9 mouse cellular contexts compared by ENCODE assay signal in the genomic region with DNA sequence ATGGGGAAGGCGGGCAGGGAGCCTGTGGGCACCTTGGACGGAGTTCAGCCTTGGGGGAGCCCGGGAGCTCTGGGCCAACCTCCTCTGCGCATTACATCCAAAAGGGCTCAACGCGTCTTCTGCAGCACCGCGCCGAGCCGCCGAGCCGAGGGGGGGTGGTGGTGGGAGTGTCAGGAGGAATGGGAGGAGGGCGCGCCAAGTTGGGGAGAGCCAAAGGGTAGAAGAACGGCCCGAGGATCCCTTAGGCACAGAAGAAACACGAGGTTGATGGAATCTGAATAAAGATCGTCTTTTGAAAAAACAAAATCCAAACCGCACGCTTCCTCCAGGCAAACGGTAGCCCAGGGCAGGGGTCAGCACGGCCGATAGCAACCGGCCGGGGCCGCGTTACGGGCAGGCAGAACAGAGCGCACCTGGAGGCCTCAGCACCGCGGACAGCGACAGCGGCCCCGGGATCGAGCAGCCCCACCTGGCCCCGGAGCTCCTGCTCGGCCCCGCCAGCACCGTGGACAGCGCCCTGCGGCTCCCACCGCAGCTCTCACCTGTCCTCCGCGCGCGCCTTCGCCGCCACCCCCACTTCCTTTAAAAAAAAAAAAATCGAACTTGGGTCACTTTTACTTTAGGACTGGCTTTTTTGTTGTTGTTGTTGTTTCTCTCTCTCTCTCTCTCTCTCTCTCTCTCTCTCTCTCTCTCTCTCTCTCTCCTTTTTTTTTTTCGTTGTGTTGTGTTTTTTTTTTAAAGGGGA. TPM values are rescaled to one million over a fixed set of nuclear protein-coding genes. Genes with fewer than 3 reads are reported as not detected.
DNase-seq lines count a peak whose midpoint lies in the region; ATAC-seq lines count a peak whose summit lies in the region.
"Had no signal": no experiment of that assay in that cellular context is flagged by ENCODE, and none has a peak within 500 bp of the region (broad histone marks: within the 10 kb centered on the region; RNA-seq: fewer than 3 reads in every experiment).

No protein-coding gene starts in this region.

- H3K9ac ChIP-seq in limb, embryonic 11.5 days (ENCODE audit: low read length) = no peak overlapping the region
- H3K9ac ChIP-seq in midbrain, embryonic 14.5 days (replicated peaks; ENCODE audit: low read length) = peak overlapping the region; percentile 59

- H3K36me3 ChIP-seq in limb, embryonic 11.5 days (ENCODE audit: control insufficient read depth, insufficient read depth, low read length) = no peaks in the 10 kb centered on the region
- H3K36me3 ChIP-seq in midbrain, embryonic 14.5 days (ENCODE audit: control insufficient read depth, insufficient read depth, low read length) = no peaks in the 10 kb centered on the region

- H3K27me3 ChIP-seq in limb, embryonic 11.5 days (ENCODE audit: control insufficient read depth, insufficient read depth, low read length) = peaks cover 93% of the 10 kb centered on the region
- peaks cover 72% of the 10 kb centered on the region for H3K27me3 ChIP-seq in midbrain, embryonic 14.5 days (ENCODE audit: control insufficient read depth, insufficient read depth, low read length)

- DNase-seq in adrenal gland, adult (ENCODE audit: inconsistent age in 2 of 2, low spot score in 1 of 2) = peak; percentile 68 to 83
- DNase-seq in adrenal gland, postnatal 4 days (ENCODE audit: low spot score in 2 of 2) = no peak
- peak; percentile 72 to 73 for DNase-seq in cerebellum, postnatal 25 days
- peak; percentile 76 for DNase-seq in heart, postnatal 4 days
- DNase-seq in limb, embryonic 11.5 days (ENCODE audit: low spot score) = peak; percentile 93
- peak; percentile 62 for DNase-seq in midbrain, embryonic 14.5 days
- peak; percentile 86 for DNase-seq in testis, postnatal 10 days (ENCODE audit: low spot score)
- DNase-seq in right cerebral cortex, adult 2 months (ENCODE audit: low spot score in 2 of 2) = no peak

- peaks cover 3% of the 10 kb centered on the region; the same call in 1 of the 2 replicates for H3K4me1 ChIP-seq in limb, embryonic 11.5 days (ENCODE audit: control insufficient read depth, insufficient read depth, low read length)
- peaks cover 9% of the 10 kb centered on the region; the same call in 1 of the 2 replicates for H3K4me1 ChIP-seq in midbrain, embryonic 14.5 days (ENCODE audit: control insufficient read depth, insufficient read depth, low read length)

- no peak overlapping the region for H3K4me3 ChIP-seq in limb, embryonic 11.5 days (ENCODE audit: low read depth, low read length)
- H3K4me3 ChIP-seq in midbrain, embryonic 14.5 days (replicated peaks; ENCODE audit: low read depth, low read length) = peak overlapping the region; percentile 43

- H3K4me2 ChIP-seq in limb, embryonic 11.5 days (ENCODE audit: low read depth, severe bottlenecking) = no peak overlapping the region
- H3K4me2 ChIP-seq in midbrain, embryonic 14.5 days (ENCODE audit: low read length) = peak overlapping the region; percentile 54

- peak; percentile 60; the same call in 1 of the 2 replicates for ATAC-seq in limb, embryonic 11.5 days (ENCODE audit: insufficient number of reproducible peaks, low FRiP score, low TSS enrichment, low read depth)
- peak; percentile 10; the same call in 1 of the 2 replicates for ATAC-seq in midbrain, embryonic 14.5 days (ENCODE audit: low FRiP score, low TSS enrichment)

- H3K9me3 ChIP-seq in limb, embryonic 11.5 days (ENCODE audit: control insufficient read depth, low read length) = no peaks in the 10 kb centered on the region
- H3K9me3 ChIP-seq in midbrain, embryonic 14.5 days (ENCODE audit: control insufficient read depth, low read length) = no peaks in the 10 kb centered on the region

- WGBS in limb, embryonic 11.5 days = under 1% methylated on average over 50 of the region's 50 CpGs
- under 1% methylated on average over 49 of the region's 50 CpGs for WGBS in midbrain, embryonic 14.5 days

- no peak overlapping the region for H3K27ac ChIP-seq in limb, embryonic 11.5 days (replicated peaks; ENCODE audit: low read depth, low read length)
- peak overlapping the region; percentile 87 for H3K27ac ChIP-seq in midbrain, embryonic 14.5 days (replicated peaks; ENCODE audit: low read depth, low read length)

RNA-seq across cellular contexts. Expression of a gene that starts 0.5 kb away (rescaled TPM):
- under 1 TPM in 1 of 2 experiments, not detected in 1; 0.79 TPM for total RNA-seq in adrenal gland, postnatal 4 days (2021)
- total RNA-seq in heart, postnatal 4 days (2021) = not detected
- polyA plus RNA-seq in limb, embryonic 11.5 days (2014; fragmentation: Nextera tagmentation; extraction: Ambion mirVana) = not detected in 2 replicates
- 58.4 and 61.6 TPM in 2 replicates for polyA plus RNA-seq in midbrain, embryonic 14.5 days (2014; fragmentation: Nextera tagmentation; extraction: Ambion mirVana)
- total RNA-seq: hematopoietic stem cell, adult 5-6 weeks had no signal

Comparison
In these comparisons a context has a peak if more than half of its experiments do, and no peak if none do; other contexts are left out.
1. DNase-seq: peak in adrenal gland, adult (2 of 2), cerebellum, postnatal 25 days (2 of 2), heart, postnatal 4 days (single experiment), limb, embryonic 11.5 days (single experiment), midbrain, embryonic 14.5 days (single experiment) and testis, postnatal 10 days (single experiment); none in adrenal gland, postnatal 4 days (0 of 2) and right cerebral cortex, adult 2 months (0 of 2).